Mouse (Mus musculus) cerebellum, adult 9-10 months (tissue): ENCODE measurements around the gene Wwc1.
A peak's percentile ranks its signal among the peaks of the same experiment; 100 is the strongest.

Experiments
- DNase-seq: peaks from one replicate; pipeline ENCODE4 v3.0.0; 2022

Wwc1 gene

GRCm38 (mm10) chr11:35980411-35980917 lies at the start of gene Wwc1:
TSS of gene Wwc1 (minus strand) at chr11:35980527.
- no peak for DNase-seq

DNA sequence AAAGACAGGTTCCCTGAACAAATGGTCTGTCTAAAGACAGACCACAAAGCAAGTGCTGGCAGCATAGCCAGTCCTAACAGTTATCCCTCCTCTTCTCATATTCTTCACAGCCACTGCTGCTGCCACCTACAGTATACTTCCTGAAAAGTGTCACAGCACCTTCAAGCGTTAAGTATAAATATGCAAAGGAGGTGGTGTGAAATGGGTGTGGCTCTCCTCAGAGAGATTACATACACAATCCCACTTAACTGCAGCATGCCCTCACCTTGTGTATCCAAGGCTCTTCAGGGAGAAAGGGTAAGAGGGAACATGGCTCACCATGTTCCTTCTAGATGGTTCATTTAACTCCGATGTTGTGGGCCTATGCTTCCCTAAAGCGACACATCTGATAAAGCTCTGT lies 39.7 kb upstream of the Wwc1 start:
- DNase-seq: no peak

DNA sequence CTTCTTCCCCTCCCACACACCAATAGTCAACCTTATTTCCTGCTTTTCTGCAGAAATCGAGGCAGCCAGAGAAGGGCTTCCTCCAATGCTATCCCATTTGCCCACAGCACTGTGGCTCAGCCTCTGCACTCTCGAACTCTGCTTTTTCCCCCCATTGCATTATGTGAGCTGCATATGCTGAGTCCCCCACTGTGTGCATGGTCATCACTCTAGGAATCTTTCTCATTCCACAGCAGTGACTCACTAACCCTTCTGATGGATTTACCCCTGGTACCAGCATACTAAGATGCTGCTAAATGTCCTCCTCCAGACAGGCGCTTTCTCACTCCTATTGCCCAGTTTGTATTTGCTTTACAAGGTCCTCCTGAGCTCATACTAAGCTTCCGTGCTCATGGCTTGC lies 32.9 kb upstream of the Wwc1 start:
- no peak for DNase-seq

DNA sequence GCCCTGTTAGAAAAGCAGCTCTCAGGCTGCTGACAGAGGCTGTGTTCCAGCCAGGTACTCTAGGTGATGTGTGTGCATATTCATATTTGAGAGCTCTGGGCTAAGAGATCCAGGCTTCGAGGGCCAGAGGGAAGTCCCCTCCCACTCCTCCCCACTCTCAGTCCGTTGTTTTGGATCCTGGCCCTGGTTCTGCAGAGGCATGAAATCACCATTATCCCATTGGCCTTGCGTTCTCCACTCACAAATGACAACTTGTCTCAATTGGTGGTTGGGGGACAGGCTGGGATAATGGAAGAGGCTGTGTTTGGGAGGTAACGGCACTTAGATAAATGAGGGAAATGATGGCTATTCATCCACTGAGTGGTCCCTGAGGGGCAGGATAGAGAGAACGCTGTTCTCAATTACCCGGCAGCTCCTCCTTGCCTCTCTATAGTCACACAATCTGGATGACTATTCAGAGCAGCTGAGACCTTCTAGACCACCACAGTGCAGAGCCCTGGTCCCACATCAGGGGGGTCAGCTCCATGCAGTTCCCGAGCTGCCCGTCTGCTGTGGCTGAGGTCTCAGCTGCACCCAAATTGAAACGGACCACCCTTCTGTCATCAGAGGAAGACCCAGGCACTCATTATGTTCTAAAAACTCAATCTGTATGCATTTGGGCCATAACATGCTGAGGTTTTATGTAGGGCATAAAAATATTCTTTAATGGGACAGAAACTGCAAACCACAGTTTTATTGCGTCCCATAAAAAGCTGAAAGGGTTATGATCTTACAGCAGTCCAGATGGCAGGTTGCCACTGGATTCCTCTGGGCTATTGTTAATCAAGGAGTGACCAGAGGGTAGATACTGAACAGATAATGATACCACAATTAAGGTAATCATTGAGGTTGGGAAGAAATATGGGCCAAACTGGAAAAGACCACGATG lies 29.2 kb upstream of the Wwc1 start:
- no peak for DNase-seq

GRCm38 (mm10) chr11:36002900-36003299 lies 22.6 kb upstream of the Wwc1 start:
- no peak for DNase-seq

- DNase-seq: peak; percentile 89
These were observed 21.1 kb upstream of the Wwc1 start for GRCm38 (mm10) chr11:36001282-36001970.

- no peak for DNase-seq
These were observed 20.4 kb upstream of the Wwc1 start for GRCm38 (mm10) chr11:36000585-36001281.

- DNase-seq: no peak
These were observed 19.7 kb upstream of the Wwc1 start for GRCm38 (mm10) chr11:36000038-36000437.

DNA sequence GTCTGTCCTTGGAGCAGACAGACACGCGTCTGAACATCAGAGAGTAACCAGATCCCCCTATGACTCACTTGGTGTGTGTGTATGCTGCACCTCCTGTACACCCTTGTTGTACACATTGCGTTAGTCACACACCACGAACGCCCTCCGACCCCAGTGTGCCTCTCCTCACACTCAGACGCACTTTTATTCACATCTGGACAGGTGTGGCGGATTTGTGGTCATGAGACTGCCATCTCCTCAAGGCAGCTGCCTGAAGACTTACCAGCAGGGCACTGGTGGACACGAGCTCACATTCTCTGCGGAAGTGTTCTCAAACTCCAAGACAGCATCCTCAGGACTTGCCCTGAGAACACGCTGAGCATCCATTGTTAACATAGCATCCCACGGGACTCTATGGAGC lies 17.7 kb upstream of the Wwc1 start:
- no peak for DNase-seq

GRCm38 (mm10) chr11:35995310-35995709 lies 15.0 kb upstream of the Wwc1 start:
- DNase-seq: no peak

- DNase-seq: no peak
These were observed 11.5 kb upstream of the Wwc1 start for GRCm38 (mm10) chr11:35991846-35992245.

DNA sequence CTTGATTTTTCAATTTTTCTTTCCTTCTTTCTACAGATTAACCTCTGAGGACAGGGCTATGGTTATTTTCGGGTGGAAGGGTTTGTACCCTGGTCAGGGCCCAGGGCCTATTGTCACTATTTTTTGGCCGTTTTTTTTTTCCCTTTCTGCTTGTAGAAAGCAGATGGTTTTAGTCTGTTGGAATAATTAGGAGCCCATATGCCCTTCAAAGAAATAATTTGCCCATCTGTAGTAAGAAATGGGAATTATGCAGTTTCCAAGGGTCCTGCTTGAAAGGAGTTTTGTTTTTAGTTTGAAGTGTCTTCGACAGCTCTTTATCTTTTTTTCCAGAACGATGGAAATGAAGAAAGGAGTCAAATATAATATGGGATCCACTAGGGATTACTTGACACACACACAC lies 9.6 kb upstream of the Wwc1 start:
- no peak for DNase-seq

GRCm38 (mm10) chr11:35985841-35986393 lies 5.6 kb upstream of the Wwc1 start:
- no peak for DNase-seq

- DNase-seq: peak; percentile 70
These were observed 2.4 kb upstream of the Wwc1 start for GRCm38 (mm10) chr11:35982734-35983133.

- DNase-seq: no peak
These were observed 455 bp downstream of the Wwc1 start for GRCm38 (mm10) chr11:35979733-35980410.

GRCm38 (mm10) chr11:35979266-35979732 lies 1.0 kb downstream of the Wwc1 start:
- no peak for DNase-seq

DNA sequence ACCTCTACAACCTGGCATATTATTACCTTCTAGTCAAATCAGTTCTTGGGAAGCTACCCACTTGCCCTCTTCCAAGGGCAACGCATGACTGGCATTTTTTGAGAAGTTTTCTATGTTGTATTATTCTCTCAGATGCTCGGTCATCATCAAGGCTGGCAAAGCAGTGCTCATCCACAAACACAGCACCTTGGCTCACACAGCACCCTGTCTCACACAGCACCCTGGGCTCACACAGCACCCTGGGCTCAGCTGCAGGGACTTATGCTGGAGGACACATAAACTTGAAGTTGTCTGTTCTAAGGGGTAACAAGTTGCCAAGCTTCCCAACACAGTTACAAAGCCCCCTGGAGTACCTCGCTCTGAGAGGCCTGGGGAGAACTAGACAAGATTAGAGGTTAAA lies 2.5 kb downstream of the Wwc1 start:
- DNase-seq: no peak

DNA sequence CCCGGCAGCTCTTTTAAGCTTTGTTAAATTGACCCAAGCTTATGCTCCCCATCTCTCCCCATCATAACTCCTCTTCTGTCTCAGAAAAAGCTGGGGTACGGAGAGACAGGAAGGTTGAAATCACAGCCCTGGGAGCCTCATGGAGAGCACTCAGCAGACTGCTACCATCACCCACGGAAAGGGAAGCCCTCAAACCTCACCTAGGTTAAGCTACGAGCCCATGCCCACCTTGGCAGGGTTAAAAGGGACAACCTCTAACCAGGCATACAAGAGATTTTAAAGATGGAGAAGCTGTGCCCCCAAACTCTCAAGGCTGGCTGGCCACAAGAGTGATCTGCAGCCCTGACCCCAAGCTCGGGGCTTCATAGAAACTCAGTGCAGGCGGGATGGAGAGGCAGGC lies 3.2 kb downstream of the Wwc1 start:
- DNase-seq: no peak

- DNase-seq: no peak
These were observed 3.8 kb downstream of the Wwc1 start for GRCm38 (mm10) chr11:35976482-35976881.

GRCm38 (mm10) chr11:35974632-35975450 lies 5.5 kb downstream of the Wwc1 start:
- no peak for DNase-seq

GRCm38 (mm10) chr11:35973135-35973534 lies 7.2 kb downstream of the Wwc1 start:
- no peak for DNase-seq
